Mouse (Mus musculus): ENCODE results near the gene Arel1.

Arel1 gene

GRCm38 (mm10) chr12:84904399-84904798 is 66.3 kb downstream of the Arel1 start:
- no peak for DNase-seq

DNA sequence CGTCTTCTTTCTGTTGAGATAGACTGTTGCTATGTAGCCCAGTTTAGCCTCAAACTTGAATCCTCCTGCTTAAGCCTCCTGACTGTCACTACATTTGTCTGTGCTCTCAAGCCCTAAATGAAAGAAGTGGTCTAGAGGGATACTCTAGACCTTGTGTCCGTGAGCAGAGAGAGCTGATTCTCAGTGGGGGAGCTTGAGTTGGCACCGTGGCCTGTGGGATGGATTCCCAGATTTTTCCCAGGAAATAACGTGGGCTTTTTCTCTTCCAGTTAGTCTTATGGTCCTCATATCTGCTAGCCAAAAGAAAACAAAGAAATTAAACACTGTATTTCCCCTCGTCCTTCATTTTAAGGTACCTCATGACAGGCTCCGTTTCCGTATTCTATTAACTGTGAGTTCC is 70.4 kb downstream of the Arel1 start:
- no peak for DNase-seq

GRCm38 (mm10) chr12:84897322-84897721 is 73.4 kb downstream of the Arel1 start:
- DNase-seq: no peak

DNA sequence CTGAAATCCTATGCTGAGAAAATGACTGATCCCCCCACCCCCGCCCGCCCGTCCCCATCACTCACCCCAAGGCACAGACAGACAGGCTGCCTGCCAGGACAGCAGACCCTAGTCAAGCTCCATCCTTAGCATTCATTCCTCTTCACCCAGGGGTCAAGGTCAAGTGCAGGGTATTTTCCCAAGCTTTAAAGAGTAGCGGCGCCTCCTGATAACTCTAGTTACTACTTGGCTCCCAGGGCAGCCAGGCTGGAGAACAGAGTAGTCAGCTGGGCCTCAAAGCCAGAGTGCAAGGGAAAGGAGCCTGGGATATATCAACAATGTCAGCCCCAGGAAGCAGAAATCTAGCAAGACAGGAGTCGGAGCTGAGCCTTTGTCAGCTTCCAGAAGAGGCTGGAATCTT is 74.5 kb downstream of the Arel1 start:
- no peak for DNase-seq

GRCm38 (mm10) chr12:84893648-84894628 is 76.8 kb downstream of the Arel1 start:
- DNase-seq: no peak

GRCm38 (mm10) chr12:84890289-84890688 is 80.4 kb downstream of the Arel1 start:
- DNase-seq: no peak

DNA sequence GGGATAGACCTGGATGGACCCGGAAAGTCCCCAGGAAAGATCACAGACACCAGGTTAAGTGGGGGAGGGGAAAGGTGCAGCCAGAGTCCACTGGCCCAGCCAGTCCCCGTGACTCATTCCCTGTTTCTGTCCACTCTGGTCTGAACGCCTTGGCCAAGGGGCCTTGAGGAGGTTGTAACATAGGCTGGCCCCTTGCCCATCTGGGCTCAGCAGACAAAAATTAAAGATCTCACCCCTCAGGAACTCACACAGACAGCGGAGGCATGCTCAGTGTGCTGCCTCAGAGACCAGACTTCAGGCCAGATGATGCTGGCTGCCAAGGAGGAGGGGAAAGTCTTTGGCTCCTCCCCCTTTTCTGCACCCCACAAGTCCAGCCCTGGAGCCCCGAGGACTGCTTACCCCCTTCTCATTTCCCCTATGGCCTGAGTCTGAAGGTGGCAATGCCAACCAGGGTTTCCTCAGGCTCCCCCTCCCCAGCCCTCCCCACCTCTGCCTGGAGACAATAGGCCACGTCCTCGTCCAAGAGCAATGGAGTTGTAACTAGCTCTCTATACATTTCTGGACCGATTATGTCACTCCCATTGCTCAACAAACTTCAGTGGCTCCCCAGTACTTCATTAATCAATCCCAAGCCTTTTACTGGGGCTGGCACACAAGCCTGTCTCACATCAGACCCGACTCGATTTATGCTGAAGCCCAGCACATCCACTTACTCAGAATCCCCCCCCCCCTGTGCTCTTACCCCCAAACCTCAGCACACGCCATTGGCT is 85.4 kb downstream of the Arel1 start:
- DNase-seq: no peak

DNA sequence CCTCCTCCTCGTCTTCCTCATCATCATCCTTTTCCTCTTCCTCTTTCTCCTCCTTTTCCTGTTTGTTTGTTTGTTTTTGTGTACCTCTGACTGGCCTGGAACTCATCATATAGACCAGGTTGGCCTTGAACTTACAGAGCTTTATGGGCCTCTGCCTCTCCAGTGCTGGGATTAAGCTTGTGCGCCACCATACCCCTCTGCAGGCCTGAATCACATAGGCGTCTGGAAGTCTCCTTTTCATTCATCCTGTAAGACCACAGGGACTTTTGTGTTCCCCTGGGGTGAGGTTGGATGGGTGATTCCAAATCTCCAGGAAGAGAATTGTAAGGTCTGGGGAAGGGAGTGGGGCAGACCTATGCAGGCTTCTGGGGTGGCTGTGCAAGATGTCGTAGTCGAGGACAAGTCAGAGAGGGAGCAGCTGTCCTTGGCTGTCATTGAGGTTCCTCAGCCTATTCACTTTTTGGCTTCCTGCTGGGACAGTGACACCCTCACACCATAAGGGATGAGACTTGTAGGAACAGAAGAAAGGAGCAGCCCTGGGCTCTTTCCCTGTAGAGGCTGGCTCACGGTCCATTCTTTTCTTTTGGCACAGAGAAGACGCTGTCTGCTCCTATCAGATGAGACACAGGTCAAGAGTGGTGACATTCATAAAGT is 86.2 kb downstream of the Arel1 start:
- DNase-seq: no peak

GRCm38 (mm10) chr12:84882796-84883195 is 87.9 kb downstream of the Arel1 start:
- DNase-seq: no peak

- peak; percentile 76 for DNase-seq
Observed at GRCm38 (mm10) chr12:84880091-84880490, 90.6 kb downstream of the Arel1 start.

DNA sequence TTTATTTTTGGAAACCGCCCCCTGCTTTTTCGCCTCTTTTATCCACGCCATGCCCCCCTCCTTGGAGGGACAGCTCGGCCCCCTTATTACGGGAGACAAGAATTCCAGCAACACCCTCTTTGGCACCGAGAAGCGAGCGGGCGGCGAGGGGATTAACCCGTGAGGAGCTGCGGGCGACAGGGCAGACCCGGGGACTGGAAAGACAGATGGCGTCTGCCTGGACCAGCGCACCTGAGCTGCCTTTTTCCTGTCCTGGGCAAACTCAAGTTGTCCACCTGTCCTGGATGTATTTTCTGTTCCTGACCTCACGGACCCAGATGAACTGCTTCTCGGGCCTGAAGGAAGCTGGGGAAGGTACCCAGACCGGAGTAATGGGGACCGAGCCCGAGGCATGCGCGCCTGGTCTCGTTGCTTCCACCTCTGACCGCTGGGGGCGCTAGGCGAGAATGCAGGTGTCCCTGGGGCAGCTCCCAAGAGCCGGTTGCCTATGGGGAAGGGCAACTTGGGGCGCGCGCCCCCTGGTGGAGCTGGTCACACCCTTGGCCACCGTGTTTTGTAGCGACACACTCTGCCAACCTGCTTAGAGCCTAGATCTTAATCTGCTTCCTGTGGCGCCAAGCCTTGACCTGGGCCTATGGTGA is 94.1 kb downstream of the Arel1 start, which contains the start of gene Ltbp2:
Gene Ltbp2, minus strand, starts transcription at position 52 of the 641 bp plus-strand sequence.
- DNase-seq: peak; percentile 91

- DNase-seq: peak; percentile 68
Observed at GRCm38 (mm10) chr12:84875761-84876480, 94.8 kb downstream of the Arel1 start.

GRCm38 (mm10) chr12:84873434-84873833 is 97.3 kb downstream of the Arel1 start:
- DNase-seq: no peak

DNA sequence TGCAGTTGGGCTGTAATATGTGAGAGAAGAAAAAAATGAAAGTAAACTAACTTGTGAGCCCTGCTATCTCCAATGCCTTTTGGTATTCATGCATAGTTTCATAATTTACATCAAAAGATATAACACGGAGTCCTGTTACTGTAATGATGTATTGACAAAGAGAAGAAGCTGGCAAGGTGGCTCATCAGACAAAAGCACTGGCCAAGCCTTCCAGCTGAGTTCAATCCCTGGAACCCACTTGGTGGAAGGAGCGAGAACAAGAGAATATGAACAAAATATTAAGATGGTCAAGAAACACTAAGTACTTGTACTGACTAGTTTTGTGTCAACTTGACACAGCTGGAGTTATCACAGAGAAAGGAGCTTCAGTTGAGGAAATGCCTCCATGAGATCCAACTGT is 98.4 kb downstream of the Arel1 start:
- DNase-seq: no peak
